Mouse (Mus musculus) cerebellum, adult 2 months (tissue): ENCODE measurements around the gene Kat8. TPM values are rescaled to one million over a fixed set of nuclear protein-coding genes. Genes with fewer than 3 reads are reported as not detected.

Experiments used
- DNase-seq, 2 experiments: peaks; one replicate each; pipeline ENCODE4 v3.0.0; 2021
- H3K27ac ChIP-seq: fragments of 200-500 bp; 2 replicates; pipeline ENCODE4 v1.5.1; 2012; ENCODE audit warnings: low read length, control low read depth, inconsistent platforms; ENCODE audit not compliant: insufficient read depth
- H3K27me3 ChIP-seq: fragments of 200-500 bp; 2 replicates; pipeline ENCODE4 v1.6.1; 2012; ENCODE audit warnings: inconsistent platforms, mild to moderate bottlenecking, low read length, moderate library complexity; ENCODE audit not compliant: control insufficient read depth, insufficient read depth
- H3K4me1 ChIP-seq: fragments of 200-500 bp; 2 replicates; pipeline ENCODE4 v1.6.1; 2011; ENCODE audit warnings: low read length; ENCODE audit not compliant: control insufficient read depth, insufficient read depth
- H3K4me3 ChIP-seq: fragments of 200-500 bp; replicated peaks from 2 replicates; pipeline ENCODE3; 2011; ENCODE audit warnings: mild to moderate bottlenecking, low read depth, low read length, control low read depth; ENCODE audit not compliant: insufficient read depth
- CTCF ChIP-seq: fragments of 200-500 bp; IDR thresholded peaks from 2 replicates; pipeline ENCODE4 v1.5.1; 2011; ENCODE audit warnings: low read depth, mild to moderate bottlenecking, control low read depth, low read length, moderate library complexity, borderline replicate concordance; ENCODE audit not compliant: insufficient read depth
- POLR2A ChIP-seq: fragments of 200-500 bp; IDR thresholded peaks from 2 replicates; pipeline ENCODE4 v1.6.1; 2011; ENCODE audit warnings: low read length, control low read depth, borderline replicate concordance; ENCODE audit not compliant: insufficient read depth
- WGBS: fragments of 180-500 bp; shearing (Covaris S2); methylation state at CpG from one replicate; pipeline ENCODE4 v1.1.7; 2018; 5-methylcytosine and 5-hydroxymethylcytosine counted together
- polyA plus RNA-seq: library from polyadenylated mRNA; depleted of rRNA; stranded (reverse); fragments of >200 nt; gene quantifications from 2 replicates; pipeline ENCODE4 v1.2.3, GENCODE M21; 2012; rRNA removed

Gene Kat8
- polyA plus RNA-seq, result 49.1 and 50.0 TPM in 2 replicates

DNA sequence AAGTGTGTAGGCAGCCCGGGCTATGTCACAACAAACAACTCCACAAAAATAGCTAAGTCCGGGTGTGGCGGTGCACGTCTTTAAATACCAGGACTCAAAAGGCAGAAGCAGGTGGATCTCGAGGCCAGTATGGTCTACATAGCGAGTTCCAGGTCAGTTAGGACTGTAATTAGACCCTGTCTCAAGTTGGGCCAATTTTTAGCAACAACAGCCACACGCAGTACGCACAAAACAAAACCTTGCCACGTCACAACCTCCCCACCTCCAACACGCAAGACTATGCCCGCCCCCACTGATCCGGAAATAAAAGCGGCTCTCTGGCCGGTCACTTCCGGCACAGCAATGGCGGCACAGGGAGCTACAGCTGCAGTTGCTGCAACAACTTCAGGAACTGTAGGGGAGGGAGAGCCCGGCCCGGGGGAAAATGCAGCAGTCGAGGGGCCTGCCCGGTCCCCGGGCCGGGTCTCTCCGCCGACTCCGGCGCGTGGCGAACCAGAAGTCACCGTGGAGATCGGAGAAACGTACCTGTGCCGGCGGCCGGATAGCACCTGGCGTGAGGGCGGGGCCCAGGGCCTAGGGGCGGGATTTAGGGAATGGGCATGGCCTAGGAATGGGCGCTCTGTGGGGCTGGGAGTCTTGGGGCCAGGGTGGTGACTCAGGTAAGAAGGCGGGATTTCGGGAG lies at the start of gene Kat8:
Gene Kat8 (plus strand): TSS at position 327 of the 682 bp plus-strand sequence.
- Histone ChIP-seq H3K27me3 (no peaks in the 10 kb centered on the region), H3K4me1 (no peaks in the 10 kb centered on the region), H3K4me3 (peak within 1 kb of the TSS; percentile 90), H3K27ac (peak within 1 kb of the TSS; percentile 97)
- TF ChIP-seq POLR2A, result peak; percentile 86; the same call in 1 of the 2 replicates
- no peak for TF ChIP-seq CTCF
- WGBS, result 2% methylated on average over 40 of the region's 40 CpGs
- DNase-seq, result peak; percentile 89 to 91

DNA sequence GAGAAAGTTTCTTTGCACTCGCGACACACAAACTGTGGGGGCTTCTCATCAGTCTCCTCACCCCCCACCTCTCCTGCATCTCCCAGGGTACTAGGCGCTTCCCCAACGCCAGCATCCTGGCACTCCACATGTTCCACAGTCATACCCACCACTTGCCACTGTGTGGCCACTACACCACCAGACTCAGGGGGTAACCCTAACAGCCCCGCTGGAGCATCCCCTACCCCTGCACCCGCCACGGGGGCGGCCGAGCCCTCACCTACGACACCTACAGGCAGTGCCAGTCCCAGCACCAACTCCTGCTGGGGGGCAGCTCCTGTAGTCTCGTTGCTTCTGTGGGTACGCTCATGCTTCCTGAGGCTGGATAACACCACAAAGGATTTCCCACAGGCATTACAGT lies 45.9 kb upstream of the Kat8 start:
- Histone ChIP-seq H3K4me1 (no peaks in the 10 kb centered on the region), H3K27ac (no peak overlapping the region), H3K4me3 (no peak overlapping the region), H3K27me3 (no peaks in the 10 kb centered on the region)
- no peak for DNase-seq
- no peak for TF ChIP-seq CTCF
- no peak for TF ChIP-seq POLR2A
- WGBS, result 90% methylated on average over 12 of the region's 12 CpGs

DNA sequence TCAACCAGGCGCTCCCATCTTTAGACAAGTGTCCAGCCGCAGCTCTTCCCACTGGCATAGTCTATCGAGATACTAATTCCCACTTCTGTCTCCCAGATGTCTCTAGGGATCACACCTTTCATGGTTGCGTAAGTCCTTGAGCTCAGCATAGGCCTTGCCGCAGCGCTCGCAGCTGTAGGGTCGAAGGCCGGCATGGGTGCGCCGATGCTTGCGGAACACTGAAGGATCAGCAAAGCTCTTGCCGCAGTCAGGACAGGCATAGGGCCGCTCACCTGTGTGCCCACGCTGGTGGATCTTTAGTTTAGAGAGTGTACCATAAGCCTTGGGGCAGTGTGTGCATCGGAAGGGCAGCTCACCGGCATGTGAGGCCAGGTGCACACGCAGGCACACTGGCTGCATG lies 44.7 kb upstream of the Kat8 start:
- 97% methylated on average over 18 of the region's 18 CpGs for WGBS
- Histone ChIP-seq H3K4me3 (no peak overlapping the region), H3K27me3 (no peaks in the 10 kb centered on the region), H3K4me1 (no peaks in the 10 kb centered on the region), H3K27ac (no peak overlapping the region)
- TF ChIP-seq POLR2A (no peak), CTCF (no peak)
- DNase-seq, result no peak

DNA sequence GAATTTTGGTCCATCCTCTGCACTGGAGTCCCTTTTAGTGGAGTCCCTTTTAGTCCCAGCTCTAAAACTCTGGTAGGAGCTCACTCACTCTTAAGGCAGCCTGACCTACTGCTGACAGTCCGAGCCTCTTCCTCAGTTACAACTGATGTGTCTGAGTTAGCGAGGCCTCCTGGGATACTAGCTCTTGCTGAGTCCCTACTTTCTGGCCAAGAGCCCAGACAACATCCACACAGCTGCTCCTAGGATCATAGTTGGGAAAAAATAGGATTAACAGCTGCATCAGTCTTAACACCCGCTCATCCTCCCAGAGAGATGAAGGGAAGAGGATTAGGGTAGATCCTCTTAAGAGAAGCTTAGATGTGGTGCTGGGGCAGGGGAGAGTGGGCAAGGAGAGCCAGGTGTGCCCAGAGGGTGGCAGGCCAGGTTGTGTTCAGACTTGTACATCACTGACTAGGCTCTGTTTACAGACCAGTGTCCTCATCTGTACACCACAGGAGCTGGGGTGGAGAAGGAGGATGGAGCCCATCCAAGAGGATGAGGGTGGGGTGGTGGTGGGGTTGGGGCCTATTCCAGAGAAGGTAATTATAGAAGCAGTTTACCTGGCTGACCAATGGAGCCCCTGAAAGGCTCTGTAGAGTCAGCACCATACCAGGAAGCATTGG lies 43.0 kb upstream of the Kat8 start:
- no peak for DNase-seq
- H3K27me3 ChIP-seq, result no peaks in the 10 kb centered on the region
- H3K4me1 ChIP-seq, result no peaks in the 10 kb centered on the region
- H3K4me3 ChIP-seq, result no peak overlapping the region
- WGBS, result 14% methylated on average over 3 of the region's 3 CpGs
- no peak overlapping the region for H3K27ac ChIP-seq
- no peak for TF ChIP-seq POLR2A
- no peak for TF ChIP-seq CTCF

DNA sequence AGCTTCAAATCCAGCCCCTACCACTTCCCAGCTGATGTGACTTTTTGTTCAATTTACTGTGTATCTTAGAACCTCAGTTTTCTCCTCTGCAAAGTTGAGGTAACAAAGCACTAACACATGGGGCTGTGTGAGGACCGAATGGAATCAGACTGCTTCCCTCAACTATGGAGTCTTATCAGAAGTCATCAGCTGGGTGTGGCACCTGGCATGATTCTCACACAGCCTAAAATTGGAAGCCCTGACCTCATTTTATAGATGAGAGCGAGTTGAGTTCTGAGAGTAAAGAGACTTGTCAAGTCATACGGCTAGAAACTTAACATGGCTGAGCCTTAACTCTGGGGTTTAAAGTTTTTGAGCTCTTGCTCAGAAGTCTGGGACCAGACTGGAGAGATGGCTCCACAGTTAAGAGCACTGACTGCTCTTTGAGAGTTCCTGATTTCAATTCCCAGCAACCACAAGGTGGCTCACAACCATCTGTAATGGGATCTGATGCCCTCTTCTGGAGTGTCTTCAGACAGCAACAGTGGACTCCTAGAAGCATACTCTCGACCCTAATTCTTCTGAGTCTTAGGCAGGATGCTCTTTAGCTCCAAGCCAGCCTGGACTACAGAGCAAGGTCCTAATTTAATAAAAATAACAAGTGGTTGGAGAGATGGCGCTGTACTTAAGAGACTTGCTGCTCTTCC lies 42.0 kb upstream of the Kat8 start:
- H3K27me3 ChIP-seq, result no peaks in the 10 kb centered on the region
- no peak overlapping the region for H3K27ac ChIP-seq
- no peak for DNase-seq
- no peaks in the 10 kb centered on the region for H3K4me1 ChIP-seq
- 79% methylated on average over 5 of the region's 5 CpGs for WGBS
- TF ChIP-seq POLR2A (no peak), CTCF (no peak)
- no peak overlapping the region for H3K4me3 ChIP-seq

DNA sequence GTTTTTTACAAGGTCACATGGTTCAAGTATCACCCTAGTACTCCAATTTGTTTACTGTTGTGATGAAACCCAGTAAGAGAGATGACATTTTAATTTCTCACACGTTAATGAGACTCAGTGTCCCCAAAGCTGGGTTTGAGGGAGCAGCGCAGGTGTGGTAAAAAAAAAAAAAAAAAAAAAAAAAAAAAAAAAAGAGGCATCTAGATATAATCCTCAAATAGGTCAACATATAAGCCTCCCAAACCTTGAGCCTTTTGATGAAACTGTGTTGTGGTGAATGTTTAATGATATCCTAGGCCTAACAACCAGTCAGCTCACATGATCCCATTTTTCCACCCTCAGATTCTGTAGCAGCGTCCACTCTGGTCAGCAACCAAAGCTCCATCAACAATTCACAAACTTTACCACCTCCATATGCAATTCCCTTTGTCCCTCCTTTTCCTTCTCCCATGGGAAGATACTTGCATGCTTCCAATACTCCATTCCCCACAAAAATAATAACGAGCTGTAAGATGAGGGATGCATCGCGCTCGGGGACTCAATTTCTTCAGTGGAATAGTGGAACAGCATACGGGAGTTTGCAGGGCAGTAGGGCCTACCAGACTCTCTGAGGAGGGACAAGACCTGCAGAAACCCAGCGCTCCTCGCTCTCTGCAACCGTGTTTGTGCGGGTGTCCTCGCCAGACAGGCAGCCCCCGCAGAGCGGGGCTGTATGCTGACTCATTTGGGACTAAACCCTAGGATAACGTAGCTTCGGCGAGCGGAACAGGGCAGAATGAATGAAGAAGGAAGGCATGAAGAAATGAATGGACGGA lies 37.3 kb upstream of the Kat8 start:
- 3% methylated on average over 20 of the region's 20 CpGs for WGBS
- H3K27me3 ChIP-seq, result no peaks in the 10 kb centered on the region
- peak overlapping the region; percentile 67; the same call in 1 of the 2 replicates for H3K27ac ChIP-seq
- H3K4me1 ChIP-seq, result no peaks in the 10 kb centered on the region
- no peak for DNase-seq
- peak; percentile 34; the same call in 1 of the 2 replicates for TF ChIP-seq POLR2A
- no peak for TF ChIP-seq CTCF
- H3K4me3 ChIP-seq, result peak overlapping the region; percentile 96

DNA sequence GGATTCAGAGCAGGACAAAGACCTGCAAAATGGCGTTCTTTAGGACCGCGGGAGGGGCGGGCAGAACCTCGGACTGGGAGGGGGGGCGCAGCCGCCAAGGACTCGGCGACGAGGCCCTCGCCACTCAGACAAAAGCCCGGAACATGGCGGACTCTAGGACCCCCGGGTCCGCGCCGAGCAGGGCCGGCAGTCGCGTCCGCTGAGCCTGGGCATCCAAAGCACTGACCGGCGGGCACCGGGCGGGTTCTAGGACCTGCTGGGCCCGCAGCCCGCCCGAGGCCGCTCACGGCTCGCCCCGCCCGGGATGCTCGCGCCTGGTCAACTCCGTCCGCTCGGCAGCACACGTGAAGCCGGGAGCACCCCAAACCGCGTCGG lies 36.7 kb upstream of the Kat8 start:
- Histone ChIP-seq H3K27me3 (no peaks in the 10 kb centered on the region), H3K4me1 (no peaks in the 10 kb centered on the region), H3K27ac (peak overlapping the region; percentile 95), H3K4me3 (peak overlapping the region; percentile 96)
- peak; percentile 97 to 99 for DNase-seq
- TF ChIP-seq POLR2A (no peak), CTCF (no peak)
- WGBS, result under 1% methylated on average over 43 of the region's 43 CpGs
